Mouse (Mus musculus): ENCODE results near the gene Eef1a2.

Gene Eef1a2

GRCm38 (mm10) chr2:181158471-181158870 lies 1.7 kb upstream of the Eef1a2 start:
- DNase-seq (ENCODE audit: low read depth, low spot score), result no peak

- DNase-seq (ENCODE audit: low read depth, low spot score), result peak; percentile 89
These were observed 995 bp upstream of the Eef1a2 start for GRCm38 (mm10) chr2:181157716-181158302.

- no peak for DNase-seq (ENCODE audit: low read depth, low spot score)
These were observed 366 bp upstream of the Eef1a2 start for GRCm38 (mm10) chr2:181157180-181157579.

- DNase-seq (ENCODE audit: low read depth, low spot score), result peak; percentile 89
These were observed 1.0 kb downstream of the Eef1a2 start for GRCm38 (mm10) chr2:181155801-181156200.

- DNase-seq (ENCODE audit: low read depth, low spot score), result peak; percentile 65
These were observed 1.9 kb downstream of the Eef1a2 start for GRCm38 (mm10) chr2:181154831-181155415.

GRCm38 (mm10) chr2:181154361-181154760 lies 2.5 kb downstream of the Eef1a2 start:
- DNase-seq (ENCODE audit: low read depth, low spot score), result no peak

GRCm38 (mm10) chr2:181153837-181154236 lies 3.0 kb downstream of the Eef1a2 start:
- no peak for DNase-seq (ENCODE audit: low read depth, low spot score)

GRCm38 (mm10) chr2:181153131-181153530 lies 3.7 kb downstream of the Eef1a2 start:
- no peak for DNase-seq (ENCODE audit: low read depth, low spot score)

- DNase-seq (ENCODE audit: low read depth, low spot score), result no peak
These were observed 4.1 kb downstream of the Eef1a2 start for GRCm38 (mm10) chr2:181152701-181153100.

- no peak for DNase-seq (ENCODE audit: low read depth, low spot score)
These were observed 6.5 kb downstream of the Eef1a2 start for GRCm38 (mm10) chr2:181150281-181150680.

- DNase-seq (ENCODE audit: low read depth, low spot score), result no peak
These were observed 8.4 kb downstream of the Eef1a2 start for GRCm38 (mm10) chr2:181148318-181148955.

GRCm38 (mm10) chr2:181147546-181148317 lies 9.1 kb downstream of the Eef1a2 start:
- DNase-seq (ENCODE audit: low read depth, low spot score), result no peak

- DNase-seq (ENCODE audit: low read depth, low spot score), result peak; percentile 87
These were observed 9.8 kb downstream of the Eef1a2 start for GRCm38 (mm10) chr2:181146976-181147545.

GRCm38 (mm10) chr2:181144675-181145074 lies 12.1 kb downstream of the Eef1a2 start:
- DNase-seq (ENCODE audit: low read depth, low spot score), result no peak

GRCm38 (mm10) chr2:181143509-181144276 lies 13.1 kb downstream of the Eef1a2 start:
- no peak for DNase-seq (ENCODE audit: low read depth, low spot score)

GRCm38 (mm10) chr2:181142703-181143135 lies 14.1 kb downstream of the Eef1a2 start:
- peak; percentile 43 for DNase-seq (ENCODE audit: low read depth, low spot score)

- no peak for DNase-seq (ENCODE audit: low read depth, low spot score)
These were observed 17.1 kb downstream of the Eef1a2 start for GRCm38 (mm10) chr2:181139641-181140193.

GRCm38 (mm10) chr2:181136934-181137333 lies 19.9 kb downstream of the Eef1a2 start:
- DNase-seq (ENCODE audit: low read depth, low spot score), result no peak

GRCm38 (mm10) chr2:181135446-181135818 lies 21.4 kb downstream of the Eef1a2 start:
- no peak for DNase-seq (ENCODE audit: low read depth, low spot score)

GRCm38 (mm10) chr2:181134591-181135445 lies 22.0 kb downstream of the Eef1a2 start, which contains the start of gene Kcnq2:
Gene Kcnq2 (minus strand): TSS chr2:181135300.
- no peak for DNase-seq (ENCODE audit: low read depth, low spot score)
